Mouse (Mus musculus) NIH3T3 (cell line): ENCODE data around the gene Cyp2j7.
"Not testable (repeated sequence)": the region's sequence is repeated elsewhere in the genome, so short reads cannot be mapped to it uniquely, and the experiment has no call there.

Source experiments
- DNase-seq: peaks from one replicate; pipeline ENCODE4 v3.0.0-alpha.2; 2012; ENCODE audit warnings: low read depth

The Cyp2j7 gene

DNA sequence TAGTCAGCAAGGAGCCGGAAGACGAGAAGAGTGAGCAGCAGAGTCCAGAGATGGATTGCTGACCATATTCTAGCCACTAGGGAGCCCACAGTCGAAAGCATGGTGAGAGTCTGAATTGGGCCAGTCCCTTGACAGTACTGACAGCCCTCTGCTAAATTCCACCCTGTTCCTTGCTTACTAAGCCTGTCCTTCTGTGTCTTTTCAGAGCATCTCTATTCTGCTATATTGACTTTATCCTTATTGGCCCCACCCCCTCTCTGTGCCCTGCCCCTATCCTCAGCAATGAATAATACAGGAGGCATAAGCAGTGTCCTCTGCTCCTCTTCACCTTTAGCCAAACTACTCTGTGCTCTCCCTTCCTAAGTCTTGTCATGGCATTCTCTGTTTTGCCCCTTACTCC, at the start of gene Cyp2j7:
Gene Cyp2j7 (minus strand): TSS at position 101 of the 400 bp plus-strand sequence.
- DNase-seq: no peak

GRCm38 (mm10) chr4:96276896-96277295, 40.4 kb upstream of the Cyp2j7 start:
- not testable (repeated sequence) for DNase-seq

GRCm38 (mm10) chr4:96273907-96274306, 37.4 kb upstream of the Cyp2j7 start:
- DNase-seq: peak; percentile 70

GRCm38 (mm10) chr4:96196701-96197100, 39.8 kb downstream of the Cyp2j7 start:
- DNase-seq: no peak

DNA sequence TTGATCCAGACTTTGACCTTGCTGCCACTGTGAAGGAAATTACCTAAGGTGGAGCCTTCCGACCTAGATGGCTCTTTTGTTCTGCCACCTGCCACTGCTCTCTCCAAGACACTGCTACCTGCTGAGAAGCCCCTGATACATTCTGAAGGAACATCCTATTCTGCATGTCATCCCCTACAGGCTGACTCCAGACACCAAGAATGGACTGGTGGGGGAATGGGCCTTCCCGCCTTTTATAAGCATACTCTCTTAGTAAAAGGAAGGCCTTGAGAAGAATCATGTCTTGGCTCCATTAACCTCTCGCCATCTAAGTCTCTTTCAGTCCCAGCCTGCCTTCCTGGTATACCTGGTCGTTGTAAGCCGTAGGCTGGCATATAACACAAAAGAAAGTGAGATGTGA, 47.1 kb downstream of the Cyp2j7 start:
- not testable (repeated sequence) for DNase-seq

GRCm38 (mm10) chr4:96188671-96189070, 47.8 kb downstream of the Cyp2j7 start:
- DNase-seq: not testable (repeated sequence)

- DNase-seq: not testable (repeated sequence)
These were observed 48.3 kb downstream of the Cyp2j7 start for GRCm38 (mm10) chr4:96188146-96188545.

GRCm38 (mm10) chr4:96184716-96185115, 51.7 kb downstream of the Cyp2j7 start:
- not testable (repeated sequence) for DNase-seq

- no peak for DNase-seq
These were observed 73.6 kb downstream of the Cyp2j7 start for GRCm38 (mm10) chr4:96162839-96163238.

DNA sequence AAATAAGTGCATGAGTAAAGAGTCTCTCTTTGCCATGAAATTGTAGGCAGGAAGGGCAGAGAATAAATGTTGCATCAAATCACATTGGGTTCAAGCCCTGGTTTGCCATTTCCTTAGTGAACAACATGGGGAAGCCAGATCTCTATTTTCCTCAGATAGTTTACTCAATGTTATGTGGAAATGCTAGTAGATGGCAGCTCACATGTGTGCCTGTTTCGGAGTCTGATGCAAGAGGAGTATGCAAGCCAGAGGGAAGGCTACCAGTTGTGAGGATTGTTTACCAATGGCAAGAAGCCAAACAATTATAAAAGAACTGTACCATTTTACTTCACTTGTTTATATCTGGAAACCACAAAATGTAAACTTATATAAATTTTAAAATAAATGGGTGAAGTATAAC, 74.9 kb downstream of the Cyp2j7 start:
- no peak for DNase-seq
